Mouse (Mus musculus): ENCODE data around the gene Cyb5rl. TPM values are rescaled to one million over a fixed set of nuclear protein-coding genes. Genes with fewer than 3 reads are reported as not detected.

Gene Cyb5rl
- total RNA-seq (2021), result 10 to 100 TPM; 11.0 to 12.4 TPM
- long read RNA-seq, experiment 1, partial matches to known transcripts, result 0 of 4 reads
- long read RNA-seq, experiment 1, other reads (novel, unspliced or antisense), result 2 of 4 reads
- long read RNA-seq, experiment 2, partial matches to known transcripts, result 0 of 8 reads
- long read RNA-seq, experiment 2, other reads (novel, unspliced or antisense), result 7 of 8 reads

DNA sequence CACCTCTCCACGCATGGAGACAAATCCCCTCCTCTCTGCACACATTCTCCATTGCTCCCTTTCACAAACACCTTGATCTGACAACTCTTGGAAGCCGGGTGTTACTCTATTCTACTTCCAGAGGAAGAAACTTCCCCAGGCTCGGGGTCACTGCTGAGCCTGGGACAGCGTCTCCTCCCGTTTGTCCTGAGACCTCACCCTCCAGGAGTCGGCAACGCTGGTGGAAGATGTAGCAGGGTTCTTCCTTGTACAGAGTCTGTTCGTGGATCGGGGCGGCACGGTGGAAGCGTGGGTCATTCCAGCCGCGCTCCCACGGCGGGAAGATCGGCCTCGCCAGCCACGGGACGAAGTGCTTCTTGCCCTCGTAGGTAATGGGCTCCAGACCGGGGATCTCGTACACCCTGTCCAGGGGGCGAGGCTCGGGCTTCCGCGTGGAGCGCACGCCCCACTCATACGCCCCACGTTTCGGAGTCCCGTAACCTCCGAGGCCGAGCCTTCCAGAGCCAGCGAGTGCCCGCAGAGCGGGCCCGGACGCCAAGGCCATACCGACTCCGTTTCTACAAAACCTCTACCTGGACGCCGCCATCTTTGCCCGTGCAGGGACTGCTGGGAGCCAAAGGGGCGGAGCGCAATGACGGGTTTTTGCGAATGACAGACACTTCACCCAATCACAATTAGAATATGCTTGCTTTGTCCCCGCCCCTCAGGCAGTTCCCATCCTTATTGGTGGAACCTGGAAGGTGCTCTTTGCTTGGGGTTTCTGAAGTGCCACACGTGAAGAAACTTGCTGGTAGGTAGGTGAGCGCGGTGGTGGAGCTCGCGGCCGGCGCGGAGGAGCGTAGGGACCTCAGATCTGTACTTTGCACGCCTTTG, at the start of gene Cyb5rl, which contains the start of gene Mrpl37:
TSS of gene Cyb5rl (plus strand) at position 737 of the 873 bp plus-strand sequence.
TSS of gene Mrpl37 (minus strand) at position 617 of the 873 bp plus-strand sequence.
- DNase-seq (ENCODE audit: low spot score in 2 of 2), result peak; percentile 96 to 98

GRCm38 (mm10) chr4:107017257-107017656, 49.5 kb upstream of the Cyb5rl start:
- DNase-seq (ENCODE audit: low spot score in 2 of 2), result no peak

DNA sequence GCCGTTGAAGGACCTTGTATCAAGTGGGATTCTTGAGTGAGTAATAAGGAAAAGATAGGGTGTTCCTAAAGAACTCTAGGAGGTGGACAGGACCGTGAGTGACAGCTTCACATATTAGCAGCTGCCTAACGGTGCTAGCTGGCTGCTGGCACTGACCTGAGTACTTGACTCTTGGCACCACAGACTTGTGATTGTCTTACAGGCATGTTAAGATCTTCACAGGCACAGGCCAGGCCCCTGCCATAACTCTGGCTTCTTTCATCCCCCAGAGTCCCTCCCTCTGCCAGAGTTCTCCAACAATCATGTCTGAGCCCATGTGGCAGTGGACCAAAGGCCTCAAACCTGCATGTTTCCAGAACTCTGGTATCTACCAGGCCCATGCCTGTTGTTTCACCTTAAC, 48.3 kb upstream of the Cyb5rl start:
- no peak for DNase-seq (ENCODE audit: low spot score in 2 of 2)

GRCm38 (mm10) chr4:107019027-107019426, 47.8 kb upstream of the Cyb5rl start:
- peak; percentile 55 to 61 for DNase-seq (ENCODE audit: low spot score in 2 of 2)

GRCm38 (mm10) chr4:107020287-107021000, 46.3 kb upstream of the Cyb5rl start:
- DNase-seq (ENCODE audit: low spot score in 2 of 2), result no peak

DNA sequence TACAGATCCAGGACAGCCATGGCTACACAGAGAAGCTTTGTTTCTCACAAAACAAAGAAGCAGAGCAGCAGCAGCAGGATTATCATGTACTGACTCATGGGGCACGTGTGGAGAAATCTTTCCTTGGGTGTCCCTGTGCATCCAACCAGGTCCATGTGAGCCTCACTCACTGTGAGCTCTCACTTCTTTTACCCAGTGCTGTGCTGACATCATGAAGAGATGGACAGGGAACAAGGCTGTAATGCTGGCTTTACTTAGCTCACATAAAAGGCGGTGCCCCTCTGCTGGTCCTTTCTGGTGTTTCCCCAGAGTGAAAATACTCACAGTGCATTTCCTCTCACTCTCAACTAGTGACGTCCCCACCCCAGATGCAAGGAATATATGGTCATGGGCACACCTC, 45.3 kb upstream of the Cyb5rl start:
- no peak for DNase-seq (ENCODE audit: low spot score in 2 of 2)

DNA sequence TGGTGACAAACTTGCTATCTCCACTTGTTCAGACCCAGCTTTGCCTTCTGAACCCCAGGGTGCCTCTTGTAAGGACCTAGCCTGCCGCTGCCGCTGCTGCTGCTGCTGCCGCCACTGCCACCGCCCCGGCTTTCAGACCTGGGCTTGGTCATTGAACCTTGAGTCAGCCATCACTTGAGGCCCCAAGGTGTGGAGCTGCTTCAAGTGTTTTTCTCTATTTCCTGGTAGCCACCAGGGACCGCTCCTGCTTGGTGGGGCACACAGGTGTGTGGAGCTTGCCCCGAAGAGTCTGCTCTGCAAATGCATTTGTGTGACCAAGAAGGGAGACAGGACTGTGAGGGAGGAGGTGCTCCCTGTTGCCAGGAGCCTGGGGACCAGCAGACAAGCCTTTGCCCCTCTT, 41.9 kb upstream of the Cyb5rl start:
- DNase-seq (ENCODE audit: low spot score in 2 of 2), result no peak

DNA sequence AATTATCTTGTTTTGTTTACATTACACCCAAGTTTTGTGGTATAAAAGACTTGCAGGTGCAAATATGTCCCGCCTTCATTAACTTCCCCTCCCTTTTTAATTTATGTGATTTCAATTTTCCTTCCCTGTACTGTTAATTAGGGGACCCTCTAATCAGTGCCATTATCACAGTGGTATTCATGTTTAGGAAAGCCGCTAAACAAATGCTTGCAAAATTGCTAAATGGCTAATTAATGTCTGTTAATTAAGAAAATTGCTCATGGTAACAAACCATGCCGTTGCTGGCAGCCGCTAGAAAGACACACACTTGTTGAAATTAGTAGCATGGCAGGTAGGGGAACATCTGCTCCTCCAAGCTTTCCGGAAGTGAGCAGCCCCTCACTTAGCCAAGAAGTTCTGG, 41.4 kb upstream of the Cyb5rl start:
- no peak for DNase-seq (ENCODE audit: low spot score in 2 of 2)

- no peak for DNase-seq (ENCODE audit: low spot score in 2 of 2)
Measured at GRCm38 (mm10) chr4:107026451-107026850, 40.3 kb upstream of the Cyb5rl start.

- no peak for DNase-seq (ENCODE audit: low spot score in 2 of 2)
Measured at GRCm38 (mm10) chr4:107035689-107036088, 31.1 kb upstream of the Cyb5rl start.

GRCm38 (mm10) chr4:107036985-107037384, 29.8 kb upstream of the Cyb5rl start:
- no peak for DNase-seq (ENCODE audit: low spot score in 2 of 2)

GRCm38 (mm10) chr4:107038303-107038702, 28.5 kb upstream of the Cyb5rl start:
- DNase-seq (ENCODE audit: low spot score in 2 of 2), result no peak

DNA sequence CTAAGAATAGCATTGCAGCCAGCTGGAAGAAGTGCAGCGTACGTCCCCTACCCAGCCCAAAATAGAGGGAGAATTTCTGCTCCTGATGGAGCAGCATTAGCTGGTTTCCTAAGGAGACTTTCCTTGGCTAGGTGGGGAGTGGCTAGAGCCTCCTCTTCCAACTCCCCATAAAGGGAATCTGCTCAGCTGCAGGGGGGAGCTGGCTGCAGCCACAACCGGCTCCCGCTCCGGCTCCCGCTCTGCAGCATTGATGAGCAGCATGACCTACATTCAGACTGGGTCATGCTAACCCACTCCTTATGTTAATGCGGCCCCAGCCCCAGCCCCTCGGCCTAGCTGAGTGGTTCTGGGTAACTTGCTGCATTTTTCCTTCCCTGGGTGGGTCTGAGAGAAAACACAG, 27.5 kb upstream of the Cyb5rl start:
- DNase-seq (ENCODE audit: low spot score in 2 of 2), result no peak

GRCm38 (mm10) chr4:107042304-107042703, 24.5 kb upstream of the Cyb5rl start:
- DNase-seq (ENCODE audit: low spot score in 2 of 2), result no peak

GRCm38 (mm10) chr4:107045188-107045587, 21.6 kb upstream of the Cyb5rl start:
- DNase-seq (ENCODE audit: low spot score in 2 of 2), result no peak

DNA sequence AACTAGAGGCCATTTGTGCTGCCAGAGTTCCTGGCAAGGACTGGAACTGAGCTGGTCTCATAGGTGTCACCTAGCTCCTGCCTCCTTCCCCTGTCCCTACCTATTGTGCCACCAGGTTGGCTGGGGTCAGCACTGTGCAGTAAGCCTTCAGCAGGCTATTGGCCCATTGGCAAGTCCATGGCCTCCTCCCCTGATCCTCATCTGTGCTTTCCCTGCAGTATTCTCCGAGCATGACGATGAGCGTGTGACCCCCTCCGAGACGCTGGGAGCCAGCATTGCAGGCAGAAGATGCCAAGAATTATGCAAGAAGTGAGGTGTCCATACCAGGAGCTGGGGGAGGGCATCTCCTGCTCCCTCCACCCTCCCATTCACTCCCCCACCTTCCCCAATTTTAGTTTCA, 19.0 kb upstream of the Cyb5rl start:
- DNase-seq (ENCODE audit: low spot score in 2 of 2), result no peak

DNA sequence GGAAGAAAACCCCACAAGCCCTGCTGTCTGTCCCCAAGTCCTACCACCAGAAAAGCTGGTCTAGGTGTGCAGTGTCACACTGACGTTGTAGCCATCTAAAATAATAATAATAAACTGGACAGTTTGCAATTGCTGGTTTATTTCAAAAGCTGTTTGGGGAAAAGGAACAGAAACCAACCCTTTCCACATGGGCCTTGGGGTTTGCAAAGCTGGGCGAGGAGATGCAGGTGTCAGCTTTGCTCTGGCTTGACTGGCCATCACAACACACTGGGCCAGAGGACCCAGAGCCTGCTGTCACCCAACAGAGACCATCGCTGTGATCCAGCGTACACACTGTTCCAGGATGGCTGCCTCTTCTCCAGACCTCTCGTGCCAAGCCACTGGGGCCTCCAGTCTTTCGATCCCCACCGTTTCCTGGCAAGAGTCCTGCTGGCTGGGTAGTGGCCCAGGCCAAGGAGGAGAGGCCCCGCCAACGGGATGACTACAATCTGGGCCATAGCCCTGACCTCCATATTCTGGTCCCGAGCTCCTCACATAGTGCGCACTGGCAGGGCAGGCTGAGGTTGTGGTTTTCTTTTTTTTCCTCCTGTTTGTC, 18.1 kb upstream of the Cyb5rl start:
- peak; percentile 30 to 73 for DNase-seq (ENCODE audit: low spot score in 2 of 2)

DNA sequence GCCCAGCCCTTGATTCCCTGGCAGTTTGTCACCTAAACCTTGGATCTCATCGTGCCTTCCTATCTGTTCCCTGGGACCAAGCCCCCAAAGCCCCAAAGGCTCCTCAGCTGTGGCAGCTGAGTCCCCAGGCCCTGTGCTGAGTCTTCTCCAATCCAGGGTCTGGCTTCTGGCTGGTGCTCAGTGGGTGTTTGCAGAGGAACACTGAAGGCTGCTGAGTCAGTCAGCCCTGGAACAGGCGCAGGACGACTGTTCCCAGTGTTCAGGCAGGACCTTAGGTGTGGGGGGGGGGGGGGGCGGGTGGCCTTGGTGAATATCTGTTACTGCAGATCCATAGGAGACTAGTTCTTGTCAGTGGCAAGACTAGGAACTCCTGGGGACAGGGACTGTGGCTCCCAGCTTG, 14.9 kb upstream of the Cyb5rl start:
- no peak for DNase-seq (ENCODE audit: low spot score in 2 of 2)

DNA sequence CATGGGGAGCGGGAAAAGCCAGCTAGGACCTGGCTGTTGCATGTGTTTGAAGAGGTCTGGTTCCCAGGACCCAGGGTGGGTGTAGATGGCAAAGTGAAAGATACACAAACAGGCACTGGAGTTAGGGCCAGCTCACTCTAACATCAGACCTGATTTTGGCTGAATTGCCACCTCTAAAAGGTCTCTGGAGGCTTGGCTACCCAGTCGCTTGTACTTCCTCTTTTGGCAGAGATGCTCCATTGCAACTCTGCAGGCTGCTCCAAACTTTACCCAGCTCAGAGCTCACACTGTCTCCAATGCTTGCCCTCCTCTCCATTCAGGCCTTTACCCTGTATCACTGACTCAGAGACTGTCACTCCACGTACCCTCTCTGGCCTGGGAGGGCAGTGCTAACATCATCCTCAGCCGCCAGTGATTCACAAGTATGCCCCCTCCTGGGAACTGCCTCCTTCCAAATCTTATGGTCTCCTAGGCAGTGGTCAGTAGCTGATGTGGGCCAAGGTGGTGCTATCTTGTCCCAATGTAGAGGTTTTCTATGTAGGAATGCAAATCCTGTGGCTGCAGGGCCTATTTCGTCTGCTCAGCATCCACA, 13.7 kb upstream of the Cyb5rl start:
- no peak for DNase-seq (ENCODE audit: low spot score in 2 of 2)

GRCm38 (mm10) chr4:107056088-107056487, 10.7 kb upstream of the Cyb5rl start:
- DNase-seq (ENCODE audit: low spot score in 2 of 2), result no peak

DNA sequence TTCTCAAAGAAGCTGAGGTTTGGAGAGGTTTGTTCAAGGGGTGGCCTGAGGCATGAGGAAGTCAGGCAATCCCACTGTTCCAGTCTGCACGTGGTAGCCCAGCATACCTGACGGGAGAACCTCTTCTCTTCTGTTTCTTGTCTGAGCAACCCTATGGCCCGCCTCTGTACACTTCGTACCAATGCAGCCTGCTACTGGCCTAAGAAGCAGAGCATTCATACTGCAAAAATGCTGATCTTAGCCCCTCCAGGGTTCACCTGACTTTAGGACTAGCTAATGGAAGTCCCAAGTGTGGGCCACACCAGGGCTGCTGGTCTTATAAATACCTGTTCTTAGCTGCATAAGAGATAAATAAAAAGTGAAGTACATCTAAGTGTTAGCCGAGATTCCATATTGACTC, 8.4 kb upstream of the Cyb5rl start:
- no peak for DNase-seq (ENCODE audit: low spot score in 2 of 2)

All from layer of hippocampus, postnatal 14 days (tissue).